Mouse (Mus musculus) lung, embryonic 14.5 days (tissue): ENCODE data around the gene Gm13287. TPM values are rescaled to one million over a fixed set of nuclear protein-coding genes. Genes with fewer than 3 reads are reported as not detected.
"Not testable (repeated sequence)": the region's sequence is repeated elsewhere in the genome, so short reads cannot be mapped to it uniquely, and the experiment has no call there.

Experiments used
- ATAC-seq: fragments of 200-750 bp; cut with Nextera tagmentation; 2 replicates; pipeline ENCODE4 v1.8.0; 2017; ENCODE audit warnings: mild to moderate bottlenecking, moderate TSS enrichment, moderate library complexity; ENCODE audit not compliant: insufficient read depth
- DNase-seq: peaks from one replicate; pipeline ENCODE4 v3.0.0-alpha.2; 2015
- H3K27ac ChIP-seq: fragments of 300-500 bp; sonication (generic); 2 replicates; pipeline ENCODE4 v1.5.1; 2014; ENCODE audit warnings: low read depth, mild to moderate bottlenecking, moderate library complexity
- H3K27me3 ChIP-seq: fragments of 300-500 bp; sonication (generic); 2 replicates; pipeline ENCODE4 v1.6.1; 2014; ENCODE audit warnings: low read length, control low read depth; ENCODE audit not compliant: insufficient read depth
- H3K36me3 ChIP-seq: fragments of 300-500 bp; sonication (generic); 2 replicates; pipeline ENCODE4 v1.6.1; 2014; ENCODE audit warnings: control low read depth; ENCODE audit not compliant: insufficient read depth
- H3K4me1 ChIP-seq: fragments of 300-500 bp; sonication (generic); 2 replicates; pipeline ENCODE4 v1.6.1; 2014; ENCODE audit warnings: antibody characterized with exemption, control low read depth; ENCODE audit not compliant: insufficient read depth
- H3K4me2 ChIP-seq: fragments of 300-500 bp; sonication (generic); 2 replicates; pipeline ENCODE4 v1.6.1; 2014; ENCODE audit warnings: mild to moderate bottlenecking
- H3K4me3 ChIP-seq: fragments of 300-500 bp; sonication (generic); 2 replicates; pipeline ENCODE4 v1.5.1; 2014; ENCODE audit warnings: low read depth, low read length
- H3K9ac ChIP-seq: fragments of 300-500 bp; sonication (generic); 2 replicates; pipeline ENCODE4 v1.6.1; 2014
- H3K9me3 ChIP-seq: fragments of 300-500 bp; sonication (generic); 2 replicates; pipeline ENCODE4 v1.6.1; 2016; ENCODE audit warnings: low read depth, low read length, control low read depth
- CTCF ChIP-seq: IDR thresholded peaks from 2 replicates; pipeline ENCODE4 v1.5.1; 2016; ENCODE audit warnings: antibody characterized with exemption, low read depth
- WGBS: fragments of 180-500 bp; shearing (Covaris S2); extraction: QIAGEN DNeasy Blood & Tissue Kit; methylation state at CpG from one replicate; pipeline ENCODE4 v1.1.7; 2014; 5-methylcytosine and 5-hydroxymethylcytosine counted together
- polyA plus RNA-seq: library from polyadenylated mRNA; unstranded; fragments of >200 nt; fragmentation: Nextera tagmentation; extraction: Ambion mirVana; gene quantifications from 2 replicates; pipeline ENCODE4 v1.2.1, GENCODE M21; 2014

Gm13287 gene
- polyA plus RNA-seq, 1 experiment from 2014 or later: not detected

DNA sequence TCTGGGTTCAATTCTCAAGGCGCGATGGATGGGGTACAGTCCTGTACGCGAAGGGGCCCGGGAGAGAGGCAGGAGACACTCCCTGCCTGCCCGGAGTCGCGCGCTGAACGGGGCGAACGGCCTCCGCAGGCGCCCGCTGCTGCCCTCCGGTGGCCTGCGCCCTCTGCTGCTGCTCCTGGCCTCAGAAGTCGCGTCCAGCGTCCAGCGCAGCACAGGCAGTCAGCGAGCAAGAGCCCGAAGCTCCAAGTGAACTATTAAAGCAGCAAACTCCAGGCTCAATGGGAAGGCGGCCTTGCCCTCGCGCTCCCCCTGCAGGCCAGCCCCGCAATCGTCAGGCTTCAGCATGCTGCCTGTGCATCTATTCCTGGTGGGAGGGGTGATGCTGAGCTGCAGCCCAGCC, 42.6 kb upstream of the Gm13287 start:
- under 1% methylated on average over 18 of the region's 28 CpGs for WGBS
- not testable (repeated sequence) for H3K27me3 ChIP-seq, H3K9me3 ChIP-seq, H3K9ac ChIP-seq, H3K4me1 ChIP-seq, H3K36me3 ChIP-seq, ATAC-seq
- DNase-seq: peak; percentile 84
- H3K4me3 ChIP-seq: peak overlapping the region; percentile 22; the same call in 1 of the 2 replicates
- H3K4me2 ChIP-seq: peak overlapping the region; percentile 48; the same call in 1 of the 2 replicates
- TF ChIP-seq CTCF: peak; percentile 66
- H3K27ac ChIP-seq: peak overlapping the region; percentile 50; the same call in 1 of the 2 replicates

DNA sequence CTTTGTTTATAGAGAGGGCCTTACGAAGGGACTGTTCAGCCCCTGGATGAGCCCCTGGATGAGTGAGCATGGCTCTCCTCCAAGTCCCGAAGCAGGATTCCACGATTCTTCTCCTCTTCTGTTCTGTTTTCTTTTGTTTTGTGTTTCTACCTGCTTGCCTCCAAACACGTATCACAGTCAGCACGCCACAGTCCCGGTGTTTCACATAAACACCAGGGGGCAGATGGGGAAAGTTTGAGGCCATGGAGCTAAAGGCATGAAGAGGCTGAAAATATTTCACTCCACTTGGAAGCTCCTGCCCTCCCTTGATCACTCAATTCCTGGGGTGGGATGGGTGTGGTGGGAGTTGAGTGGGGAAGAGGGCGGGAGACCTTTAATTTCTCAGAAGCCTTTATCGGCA, 41.3 kb upstream of the Gm13287 start:
- ATAC-seq: not testable (repeated sequence)

DNA sequence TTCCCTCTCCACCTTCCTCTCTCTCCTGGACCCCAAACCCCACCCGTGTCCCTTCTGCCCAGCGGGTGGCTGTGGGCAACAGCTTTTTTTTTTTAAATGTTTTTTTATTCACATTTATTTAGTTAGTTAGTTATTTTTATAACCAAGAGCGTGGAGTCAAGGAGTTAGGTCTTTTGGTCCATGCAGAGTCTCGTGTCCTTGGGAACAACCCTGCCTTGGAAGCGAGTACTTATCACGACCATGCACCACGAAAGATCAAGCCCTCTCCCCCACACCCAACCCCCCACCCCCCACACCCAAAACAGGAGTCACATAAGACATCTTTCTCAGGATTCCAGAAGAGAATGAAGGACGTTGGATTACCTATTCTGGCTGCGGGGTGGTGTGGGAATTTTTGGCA, 40.7 kb upstream of the Gm13287 start:
- H3K4me3 ChIP-seq, H3K4me1 ChIP-seq, H3K9ac ChIP-seq, H3K27ac ChIP-seq, H3K27me3 ChIP-seq, H3K9me3 ChIP-seq, DNase-seq, ATAC-seq, H3K36me3 ChIP-seq: not testable (repeated sequence)
- WGBS: 51% methylated on average over 9 of the region's 9 CpGs
- H3K4me2 ChIP-seq: peak overlapping the region; percentile 43; the same call in 1 of the 2 replicates

More for the DNA sequence above, 41.3 kb upstream of the Gm13287 start:
- not testable (repeated sequence) for H3K4me2 ChIP-seq, H3K4me1 ChIP-seq, H3K36me3 ChIP-seq, H3K9me3 ChIP-seq, H3K27me3 ChIP-seq, H3K27ac ChIP-seq, H3K4me3 ChIP-seq, DNase-seq, H3K9ac ChIP-seq
- WGBS: 62% methylated on average over 6 of the region's 8 CpGs

DNA sequence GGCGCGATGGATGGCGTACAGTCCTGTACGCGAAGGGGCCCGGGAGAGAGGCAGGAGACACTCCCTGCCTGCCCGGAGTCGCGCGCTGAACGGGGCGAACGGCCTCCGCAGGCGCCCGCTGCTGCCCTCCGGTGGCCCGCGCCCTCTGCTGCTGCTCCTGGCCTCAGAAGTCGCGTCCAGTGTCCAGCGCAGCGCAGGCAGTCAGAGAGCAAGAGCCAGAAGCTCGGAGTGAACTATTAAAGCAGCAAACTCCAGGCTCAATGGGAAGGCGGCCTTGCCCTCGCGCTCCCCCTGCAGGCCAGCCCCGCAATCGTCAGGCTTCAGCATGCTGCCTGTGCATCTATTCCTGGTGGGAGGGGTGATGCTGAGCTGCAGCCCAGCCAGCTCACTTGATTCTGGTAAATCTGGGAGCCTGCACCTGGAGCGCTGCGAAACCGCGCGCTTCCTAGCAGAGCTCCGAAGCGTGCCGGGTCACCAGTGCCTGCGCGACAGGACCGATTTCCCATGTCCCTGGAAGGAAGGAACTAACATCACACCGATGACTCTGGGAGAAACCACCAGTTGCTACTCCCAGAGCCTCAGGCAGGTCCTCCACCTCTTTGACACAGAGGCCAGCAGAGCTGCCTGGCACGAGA, 39.6 kb upstream of the Gm13287 start:
- Histone ChIP-seq H3K4me2 (peak overlapping the region; percentile 45), H3K4me3 (peak overlapping the region; percentile 18; the same call in 1 of the 2 replicates), H3K27ac (peak overlapping the region; percentile 69; the same call in 1 of the 2 replicates)
- 3% methylated on average over 23 of the region's 42 CpGs for WGBS
- H3K9me3 ChIP-seq, H3K27me3 ChIP-seq, ATAC-seq, H3K4me1 ChIP-seq, H3K9ac ChIP-seq, H3K36me3 ChIP-seq: not testable (repeated sequence)
- DNase-seq: peak; percentile 83
- TF ChIP-seq CTCF: peak; percentile 63

DNA sequence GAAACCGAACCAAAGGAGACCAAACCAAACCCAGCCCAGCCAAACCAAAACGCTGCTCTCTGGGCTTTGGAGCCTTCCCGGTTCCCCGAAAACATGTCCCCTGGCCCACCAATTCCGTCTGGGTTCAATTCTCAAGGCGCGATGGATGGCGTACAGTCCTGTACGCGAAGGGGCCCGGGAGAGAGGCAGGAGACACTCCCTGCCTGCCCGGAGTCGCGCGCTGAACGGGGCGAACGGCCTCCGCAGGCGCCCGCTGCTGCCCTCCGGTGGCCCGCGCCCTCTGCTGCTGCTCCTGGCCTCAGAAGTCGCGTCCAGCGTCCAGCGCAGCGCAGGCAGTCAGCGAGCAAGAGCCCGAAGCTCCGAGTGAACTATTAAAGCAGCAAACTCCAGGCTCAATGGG, 29.5 kb upstream of the Gm13287 start, which contains the start of gene Gm13290:
Gene Gm13290, plus strand, starts transcription at position 301 of the 400 bp plus-strand sequence.
- H3K4me1 ChIP-seq, H3K27ac ChIP-seq, H3K9ac ChIP-seq, H3K27me3 ChIP-seq, H3K9me3 ChIP-seq, DNase-seq, H3K4me2 ChIP-seq, ATAC-seq, H3K36me3 ChIP-seq, H3K4me3 ChIP-seq: not testable (repeated sequence)
- no CpG with 5 or more reads among the region's 32 CpGs for WGBS

DNA sequence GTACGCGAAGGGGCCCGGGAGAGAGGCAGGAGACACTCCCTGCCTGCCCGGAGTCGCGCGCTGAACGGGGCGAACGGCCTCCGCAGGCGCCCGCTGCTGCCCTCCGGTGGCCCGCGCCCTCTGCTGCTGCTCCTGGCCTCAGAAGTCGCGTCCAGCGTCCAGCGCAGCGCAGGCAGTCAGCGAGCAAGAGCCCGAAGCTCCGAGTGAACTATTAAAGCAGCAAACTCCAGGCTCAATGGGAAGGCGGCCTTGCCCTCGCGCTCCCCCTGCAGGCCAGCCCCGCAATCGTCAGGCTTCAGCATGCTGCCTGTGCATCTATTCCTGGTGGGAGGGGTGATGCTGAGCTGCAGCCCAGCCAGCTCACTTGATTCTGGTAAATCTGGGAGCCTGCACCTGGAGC, 26.4 kb upstream of the Gm13287 start, which contains the start of gene Gm13289:
Gene Gm13289, plus strand, starts transcription at position 301 of the 400 bp plus-strand sequence.
- not testable (repeated sequence) for ATAC-seq, H3K27ac ChIP-seq, H3K9ac ChIP-seq, DNase-seq, H3K9me3 ChIP-seq, H3K36me3 ChIP-seq, H3K4me2 ChIP-seq, H3K27me3 ChIP-seq, H3K4me3 ChIP-seq, H3K4me1 ChIP-seq
- no CpG with 5 or more reads among the region's 29 CpGs for WGBS

DNA sequence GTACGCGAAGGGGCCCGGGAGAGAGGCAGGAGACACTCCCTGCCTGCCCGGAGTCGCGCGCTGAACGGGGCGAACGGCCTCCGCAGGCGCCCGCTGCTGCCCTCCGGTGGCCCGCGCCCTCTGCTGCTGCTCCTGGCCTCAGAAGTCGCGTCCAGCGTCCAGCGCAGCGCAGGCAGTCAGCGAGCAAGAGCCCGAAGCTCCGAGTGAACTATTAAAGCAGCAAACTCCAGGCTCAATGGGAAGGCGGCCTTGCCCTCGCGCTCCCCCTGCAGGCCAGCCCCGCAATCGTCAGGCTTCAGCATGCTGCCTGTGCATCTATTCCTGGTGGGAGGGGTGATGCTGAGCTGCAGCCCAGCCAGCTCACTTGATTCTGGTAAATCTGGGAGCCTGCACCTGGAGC, 23.5 kb upstream of the Gm13287 start, which contains the start of gene Gm13272:
Gene Gm13272, plus strand, starts transcription at position 301 of the 400 bp plus-strand sequence.
- not testable (repeated sequence) for H3K9me3 ChIP-seq, H3K4me2 ChIP-seq, H3K4me1 ChIP-seq, H3K36me3 ChIP-seq, H3K9ac ChIP-seq, H3K4me3 ChIP-seq, H3K27me3 ChIP-seq, ATAC-seq, H3K27ac ChIP-seq, DNase-seq
- WGBS: no CpG with 5 or more reads among the region's 29 CpGs

DNA sequence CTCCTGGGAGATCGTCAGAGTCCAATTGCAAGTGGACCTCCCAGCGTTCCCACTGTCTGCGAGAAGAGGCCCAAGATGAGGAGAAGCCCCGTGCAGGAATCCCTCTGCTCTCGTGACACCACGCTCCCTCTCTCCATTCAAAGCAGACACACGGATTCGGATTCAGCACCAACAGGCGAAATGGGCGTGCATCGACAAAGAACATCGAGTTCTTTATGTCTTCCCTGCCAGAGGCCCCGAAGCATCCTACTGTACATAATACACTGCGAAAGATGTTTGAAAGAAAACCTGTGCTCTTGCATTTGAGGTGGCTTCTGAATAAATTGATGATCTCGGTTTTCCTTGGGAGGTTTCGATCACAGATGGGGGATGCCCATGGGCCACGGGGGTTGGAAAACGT, 22.7 kb upstream of the Gm13287 start:
- H3K4me1 ChIP-seq, DNase-seq, H3K36me3 ChIP-seq, ATAC-seq, H3K4me3 ChIP-seq, H3K27ac ChIP-seq, H3K9me3 ChIP-seq, H3K4me2 ChIP-seq, H3K27me3 ChIP-seq, H3K9ac ChIP-seq: not testable (repeated sequence)
- 39% methylated on average over 15 of the region's 18 CpGs for WGBS

DNA sequence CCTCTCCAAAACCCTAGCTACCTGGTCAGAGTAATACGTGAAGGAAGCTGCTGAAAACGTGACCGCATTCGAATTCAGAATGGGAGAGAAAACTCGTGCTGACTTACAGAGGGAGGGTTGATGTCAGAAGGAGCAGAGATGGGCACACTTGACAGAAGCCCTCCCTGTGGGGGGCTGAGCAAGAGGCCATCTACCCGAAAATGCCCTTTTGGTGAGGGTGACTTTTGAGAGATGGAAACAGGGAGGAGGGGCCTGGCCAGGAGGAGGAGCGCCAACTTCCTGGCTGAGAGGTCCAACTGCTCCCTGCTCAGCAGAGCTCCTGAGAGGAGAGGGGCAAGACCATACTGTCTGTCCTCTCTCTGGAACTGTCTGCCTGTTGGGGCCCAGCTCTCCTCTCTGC, 21.2 kb upstream of the Gm13287 start, which contains the start of gene Ifnz:
Gene Ifnz, plus strand, starts transcription at position 301 of the 400 bp plus-strand sequence.
- not testable (repeated sequence) for H3K4me1 ChIP-seq, H3K27ac ChIP-seq, ATAC-seq, H3K36me3 ChIP-seq, H3K4me3 ChIP-seq, H3K27me3 ChIP-seq, H3K9ac ChIP-seq, DNase-seq, H3K9me3 ChIP-seq
- WGBS: 30% methylated on average over 4 of the region's 7 CpGs
- peak within 1 kb of the TSS; percentile 43; the same call in 1 of the 2 replicates for H3K4me2 ChIP-seq

DNA sequence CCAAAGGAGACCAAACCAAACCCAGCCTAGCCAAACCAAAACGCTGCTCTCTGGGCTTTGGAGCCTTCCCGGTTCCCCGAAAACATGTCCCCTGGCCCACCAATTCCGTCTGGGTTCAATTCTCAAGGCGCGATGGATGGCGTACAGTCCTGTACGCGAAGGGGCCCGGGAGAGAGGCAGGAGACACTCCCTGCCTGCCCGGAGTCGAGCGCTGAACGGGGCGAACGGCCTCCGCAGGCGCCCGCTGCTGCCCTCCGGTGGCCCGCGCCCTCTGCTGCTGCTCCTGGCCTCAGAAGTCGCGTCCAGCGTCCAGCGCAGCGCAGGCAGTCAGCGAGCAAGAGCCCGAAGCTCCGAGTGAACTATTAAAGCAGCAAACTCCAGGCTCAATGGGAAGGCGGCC, 20.7 kb upstream of the Gm13287 start:
- not testable (repeated sequence) for H3K27ac ChIP-seq, H3K4me3 ChIP-seq, ATAC-seq, H3K27me3 ChIP-seq, H3K36me3 ChIP-seq, DNase-seq, H3K9me3 ChIP-seq, H3K4me1 ChIP-seq, H3K9ac ChIP-seq
- peak overlapping the region; percentile 43; the same call in 1 of the 2 replicates for H3K4me2 ChIP-seq
- 0% methylated on average over 3 of the region's 31 CpGs for WGBS
